In genomic region chr8:124960226-124960880, GRCm38 (mm10) we compare ENCODE assay signal across 10 mouse cellular contexts. TPM values are rescaled to one million over a fixed set of nuclear protein-coding genes. Genes with fewer than 3 reads are reported as not detected.
DNase-seq lines count a peak whose midpoint lies in the region; ATAC-seq lines count a peak whose summit lies in the region.
"Had no signal": no experiment of that assay in that cellular context is flagged by ENCODE, and none has a peak within 500 bp of the region (broad histone marks: within the 10 kb centered on the region; RNA-seq: fewer than 3 reads in every experiment).

No protein-coding gene starts in this region.

- intact Hi-C loops in gastrocnemius, postnatal 14 days (cut with DNase I; ENCODE audit: low total_unique reads) = no loop called here
- intact Hi-C loops in gastrocnemius, postnatal 36 days (cut with DNase I) = no loop called here

- H3K4me1 ChIP-seq in midbrain, embryonic 10.5 days = peaks cover 18% of the 10 kb centered on the region
- H3K4me1 ChIP-seq in midbrain, embryonic 11.5 days (ENCODE audit: control insufficient read depth, insufficient read depth, low read length) = peaks cover 8% of the 10 kb centered on the region; the same call in 1 of the 2 replicates
- H3K4me1 ChIP-seq in kidney, embryonic 16.5 days (ENCODE audit: insufficient read depth, low read length) = peaks cover 13% of the 10 kb centered on the region
- no peaks in the 10 kb centered on the region for H3K4me1 ChIP-seq in hindbrain, embryonic 16.5 days (ENCODE audit: control insufficient read depth, insufficient read depth, low read depth, low read length)

- H3K4me2 ChIP-seq in midbrain, embryonic 11.5 days = no peak overlapping the region
- H3K4me2 ChIP-seq in kidney, embryonic 16.5 days (replicated peaks; ENCODE audit: low read depth, low read length) = no peak overlapping the region
- no peak overlapping the region for H3K4me2 ChIP-seq in hindbrain, embryonic 16.5 days (ENCODE audit: low read length)

- no peak overlapping the region for H3K9ac ChIP-seq in midbrain, embryonic 11.5 days (ENCODE audit: low read length)
- H3K9ac ChIP-seq in kidney, embryonic 16.5 days (replicated peaks; ENCODE audit: low read length) = 0 out of 2 replicates have a peak overlapping the region, but pooled peaks have one; percentile 1
- H3K9ac ChIP-seq in hindbrain, embryonic 16.5 days (ENCODE audit: low read depth, low read length) = no peak overlapping the region

- H3K27me3 ChIP-seq in midbrain, embryonic 10.5 days (ENCODE audit: low read depth, poor library complexity, severe bottlenecking) = no peaks in the 10 kb centered on the region
- no peaks in the 10 kb centered on the region for H3K27me3 ChIP-seq in midbrain, embryonic 11.5 days (ENCODE audit: control insufficient read depth, insufficient read depth, low read length)
- H3K27me3 ChIP-seq in kidney, embryonic 16.5 days (ENCODE audit: insufficient read depth, low read length) = no peaks in the 10 kb centered on the region
- H3K27me3 ChIP-seq in hindbrain, embryonic 16.5 days (replicated peaks; ENCODE audit: control insufficient read depth, insufficient read depth, low read length) = no peaks in the 10 kb centered on the region

- 0 out of 2 replicates have a peak overlapping the region, but pooled peaks have one; percentile 61 for H3K27ac ChIP-seq in midbrain, embryonic 10.5 days (replicated peaks)
- no peak overlapping the region for H3K27ac ChIP-seq in midbrain, embryonic 11.5 days (ENCODE audit: low read depth, low read length)
- H3K27ac ChIP-seq in kidney, embryonic 16.5 days (ENCODE audit: low read length) = peak overlapping the region; percentile 38; the same call in 1 of the 2 replicates
- no peak overlapping the region for H3K27ac ChIP-seq in hindbrain, embryonic 16.5 days (ENCODE audit: low read depth, low read length)

- WGBS in midbrain, embryonic 10.5 days = 32% methylated on average over 8 of the region's 8 CpGs
- WGBS in midbrain, embryonic 11.5 days = 29% methylated on average over 8 of the region's 8 CpGs
- 32% methylated on average over 8 of the region's 8 CpGs for WGBS in kidney, embryonic 16.5 days
- 13% methylated on average over 8 of the region's 8 CpGs for WGBS in hindbrain, embryonic 16.5 days

- no peak for ATAC-seq in midbrain, embryonic 11.5 days (ENCODE audit: low FRiP score)
- ATAC-seq in kidney, embryonic 16.5 days (ENCODE audit: low FRiP score, low TSS enrichment) = no peak
- ATAC-seq in hindbrain, embryonic 16.5 days = no peak

- H3K4me3 ChIP-seq in midbrain, embryonic 10.5 days = no peak overlapping the region
- H3K4me3 ChIP-seq in midbrain, embryonic 11.5 days (ENCODE audit: low read depth, low read length) = no peak overlapping the region
- no peak overlapping the region for H3K4me3 ChIP-seq in kidney, embryonic 16.5 days (ENCODE audit: low read length)
- no peak overlapping the region for H3K4me3 ChIP-seq in hindbrain, embryonic 16.5 days (ENCODE audit: low read length)

- H3K9me3 ChIP-seq in midbrain, embryonic 10.5 days (replicated peaks) = no peaks in the 10 kb centered on the region
- H3K9me3 ChIP-seq in midbrain, embryonic 11.5 days (ENCODE audit: control insufficient read depth, low read length) = no peaks in the 10 kb centered on the region
- H3K9me3 ChIP-seq in kidney, embryonic 16.5 days (ENCODE audit: low read length) = no peaks in the 10 kb centered on the region
- no peaks in the 10 kb centered on the region for H3K9me3 ChIP-seq in hindbrain, embryonic 16.5 days (ENCODE audit: control insufficient read depth, low read length)

- H3K36me3 ChIP-seq in midbrain, embryonic 10.5 days = no peaks in the 10 kb centered on the region
- H3K36me3 ChIP-seq in midbrain, embryonic 11.5 days (ENCODE audit: control insufficient read depth, insufficient read depth, low read length) = no peaks in the 10 kb centered on the region
- no peaks in the 10 kb centered on the region for H3K36me3 ChIP-seq in kidney, embryonic 16.5 days (ENCODE audit: insufficient read depth, low read length)
- H3K36me3 ChIP-seq in hindbrain, embryonic 16.5 days (ENCODE audit: control insufficient read depth, insufficient read depth, low read length) = no peaks in the 10 kb centered on the region

- DNase-seq in gastrocnemius, postnatal 14 days = peak; percentile 43
- DNase-seq in gastrocnemius, postnatal 36 days = no peak
- DNase-seq in midbrain, embryonic 10.5 days (ENCODE audit: low spot score) = no peak
- no peak for DNase-seq in midbrain, embryonic 11.5 days (ENCODE audit: low spot score, missing footprints)
- DNase-seq in yolk sac, embryonic 10.5 days (ENCODE audit: low spot score) = peak; percentile 66
- no peak for DNase-seq in right cerebral cortex, postnatal 25 days
- DNase-seq: adrenal gland, postnatal 10 days; cerebellum, adult 9-11 months had no signal

RNA-seq across cellular contexts. Expression of gene Egln1, which starts 11.2 kb away (rescaled TPM):
- 10 to 100 TPM; 70.1 to 76.6 TPM for total RNA-seq in gastrocnemius, postnatal 14 days (2021)
- total RNA-seq in gastrocnemius, postnatal 36 days (2021) = 100 to 1,000 TPM; 140 to 151 TPM
- polyA plus RNA-seq in midbrain, embryonic 10.5 days (2016; fragmentation: Nextera tagmentation; extraction: Ambion mirVana) = 11.9 and 12.3 TPM in 2 replicates
- 18.5 and 21.0 TPM in 2 replicates for polyA plus RNA-seq in midbrain, embryonic 11.5 days (2014; fragmentation: Nextera tagmentation; extraction: Ambion mirVana)
- polyA plus RNA-seq in kidney, embryonic 16.5 days (2015; fragmentation: Nextera tagmentation; extraction: Ambion mirVana) = 9.0 and 10.3 TPM in 2 replicates
- polyA plus RNA-seq in hindbrain, embryonic 16.5 days (2015; fragmentation: Nextera tagmentation; extraction: Ambion mirVana) = 14.3 and 14.8 TPM in 2 replicates

RNA-seq across cellular contexts. Expression of gene Tsnax, which starts 52.4 kb away (rescaled TPM):
- 10 to 100 TPM; 64.3 to 67.1 TPM for total RNA-seq in gastrocnemius, postnatal 14 days (2021)
- total RNA-seq in gastrocnemius, postnatal 36 days (2021) = 10 to 100 TPM; 62.3 to 68.5 TPM
- polyA plus RNA-seq in midbrain, embryonic 10.5 days (2016; fragmentation: Nextera tagmentation; extraction: Ambion mirVana) = 138 and 149 TPM in 2 replicates
- polyA plus RNA-seq in midbrain, embryonic 11.5 days (2014; fragmentation: Nextera tagmentation; extraction: Ambion mirVana) = 155 and 175 TPM in 2 replicates
- polyA plus RNA-seq in kidney, embryonic 16.5 days (2015; fragmentation: Nextera tagmentation; extraction: Ambion mirVana) = 123 and 129 TPM in 2 replicates
- 210 and 220 TPM in 2 replicates for polyA plus RNA-seq in hindbrain, embryonic 16.5 days (2015; fragmentation: Nextera tagmentation; extraction: Ambion mirVana)

Comparison
In these comparisons a context has a peak if more than half of its experiments do, and no peak if none do; other contexts are left out.
1. DNase-seq: peak in gastrocnemius, postnatal 14 days (single experiment) and yolk sac, embryonic 10.5 days (single experiment); none in gastrocnemius, postnatal 36 days (0 of 2), midbrain, embryonic 10.5 days (single experiment), midbrain, embryonic 11.5 days (single experiment) and right cerebral cortex, postnatal 25 days (single experiment).
2. H3K27ac ChIP-seq: peak in midbrain, embryonic 10.5 days (single experiment) and kidney, embryonic 16.5 days (single experiment); none in midbrain, embryonic 11.5 days (single experiment) and hindbrain, embryonic 16.5 days (single experiment).